Mouse (Mus musculus): Measurements from ENCODE around the gene Ppm1l. TPM values are rescaled to one million over a fixed set of nuclear protein-coding genes. Genes with fewer than 3 reads are reported as not detected.
"Not testable (repeated sequence)": the region's sequence is repeated elsewhere in the genome, so short reads cannot be mapped to it uniquely, and the experiment has no call there.

Gene Ppm1l
- polyA plus RNA-seq, 1 experiment from 2014 or later, result 9.6 TPM

DNA sequence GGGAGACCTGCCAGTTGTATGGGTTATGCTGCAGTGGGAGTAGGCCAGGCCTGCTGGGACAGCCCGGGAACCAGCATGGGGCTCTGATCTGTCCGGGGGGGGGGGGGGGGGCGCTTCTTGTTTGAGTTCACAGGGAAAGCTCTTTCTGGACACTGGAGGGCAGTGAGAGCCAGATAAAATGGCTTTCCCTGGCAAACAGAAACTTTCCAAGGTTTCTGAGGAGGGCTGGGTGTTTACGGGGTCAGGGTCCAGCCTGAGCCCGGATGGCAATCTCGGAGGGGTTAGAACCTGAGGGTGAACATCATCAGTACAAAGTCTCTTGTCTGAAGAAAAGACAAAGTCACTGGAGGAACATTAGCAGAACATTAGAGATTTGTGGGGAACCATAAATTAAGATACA lies 246.7 kb downstream of the Ppm1l start:
- H3K4me1 ChIP-seq, result peaks cover 2% of the 10 kb centered on the region
- no peak for ATAC-seq (ENCODE audit: insufficient number of reproducible peaks, low FRiP score, low TSS enrichment, low read depth)
- no peaks in the 10 kb centered on the region for H3K36me3 ChIP-seq
- no peak overlapping the region for H3K4me2 ChIP-seq
- no peaks in the 10 kb centered on the region for H3K9me3 ChIP-seq
- no peak overlapping the region for H3K27ac ChIP-seq
- no peak overlapping the region for H3K4me3 ChIP-seq
- WGBS, result 71% methylated on average over 6 of the region's 6 CpGs
- no peaks in the 10 kb centered on the region for H3K27me3 ChIP-seq
- H3K9ac ChIP-seq, result no peak overlapping the region

DNA sequence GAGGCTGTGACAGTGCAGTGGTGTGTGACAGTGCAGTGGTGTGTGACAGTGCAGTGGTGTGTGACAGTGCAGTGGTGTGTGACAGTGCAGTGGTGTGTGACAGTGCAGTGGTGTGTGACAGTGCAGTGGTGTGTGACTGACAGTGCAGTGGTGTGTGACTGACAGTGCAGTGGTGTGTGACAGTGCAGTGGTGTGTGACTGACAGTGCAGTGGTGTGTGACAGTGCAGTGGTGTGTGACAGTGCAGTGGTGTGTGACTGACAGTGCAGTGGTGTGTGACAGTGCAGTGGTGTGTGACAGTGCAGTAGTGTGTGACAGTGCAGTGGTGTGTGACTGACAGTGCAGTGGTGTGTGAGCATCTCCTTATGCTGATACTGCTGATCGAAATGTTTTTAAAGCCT lies 248.9 kb downstream of the Ppm1l start:
- not testable (repeated sequence) for H3K9ac ChIP-seq; H3K9me3 ChIP-seq; ATAC-seq (ENCODE audit: insufficient number of reproducible peaks, low FRiP score, low TSS enrichment, low read depth); H3K27ac ChIP-seq; H3K4me2 ChIP-seq; H3K36me3 ChIP-seq; H3K4me3 ChIP-seq; H3K4me1 ChIP-seq; H3K27me3 ChIP-seq
- 91% methylated on average over 1 of the region's 1 CpGs for WGBS

DNA sequence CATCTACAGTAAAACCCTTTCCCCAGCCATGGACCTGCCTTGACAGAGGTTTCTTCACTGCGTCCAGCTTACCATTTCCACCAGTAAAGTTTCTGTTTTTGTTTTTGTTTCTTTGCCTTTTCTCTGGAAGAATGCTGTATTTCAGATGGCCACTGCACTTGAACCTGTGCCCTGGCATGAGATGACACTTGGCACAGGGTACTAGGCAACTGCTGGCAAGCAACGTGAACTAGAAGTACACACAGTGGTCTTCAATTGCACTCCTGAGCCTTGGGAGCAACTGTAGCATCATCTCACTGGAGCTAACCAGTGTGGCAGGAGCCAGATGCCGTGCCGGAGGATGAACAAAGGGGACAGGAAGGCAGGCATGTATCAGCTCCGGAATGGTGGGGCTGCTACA lies 255.9 kb downstream of the Ppm1l start:
- H3K4me2 ChIP-seq, result no peak overlapping the region
- no peak for ATAC-seq (ENCODE audit: insufficient number of reproducible peaks, low FRiP score, low TSS enrichment, low read depth)
- 85% methylated on average over 5 of the region's 5 CpGs for WGBS
- no peak overlapping the region for H3K9ac ChIP-seq
- H3K27me3 ChIP-seq, result no peaks in the 10 kb centered on the region
- no peaks in the 10 kb centered on the region for H3K4me1 ChIP-seq
- H3K27ac ChIP-seq, result no peak overlapping the region
- H3K4me3 ChIP-seq, result no peak overlapping the region
- peaks cover 26% of the 10 kb centered on the region for H3K36me3 ChIP-seq
- H3K9me3 ChIP-seq, result no peaks in the 10 kb centered on the region

DNA sequence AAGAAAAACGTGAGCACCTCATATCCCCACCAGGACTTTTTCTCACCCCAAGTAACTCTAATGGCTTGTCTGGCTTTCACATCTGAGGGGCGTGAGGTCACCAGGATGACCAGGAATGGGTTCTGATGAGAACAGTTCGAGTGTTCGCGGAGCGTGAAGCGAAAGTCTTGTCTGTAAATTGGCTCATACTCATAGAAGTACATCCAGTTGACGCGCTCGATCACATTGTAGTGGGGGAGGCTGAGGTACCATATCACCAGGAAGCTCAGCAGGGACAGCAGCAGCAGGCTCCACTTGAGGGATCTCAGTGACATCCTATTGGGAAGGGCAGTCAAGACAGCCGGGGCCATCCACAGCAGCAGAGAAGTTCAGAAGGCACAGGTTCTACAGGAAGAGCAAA lies 258.9 kb downstream of the Ppm1l start:
- H3K4me1 ChIP-seq, result no peaks in the 10 kb centered on the region
- no peaks in the 10 kb centered on the region for H3K9me3 ChIP-seq
- no peak overlapping the region for H3K4me2 ChIP-seq
- H3K27ac ChIP-seq, result no peak overlapping the region
- H3K9ac ChIP-seq, result no peak overlapping the region
- no peak for ATAC-seq (ENCODE audit: insufficient number of reproducible peaks, low FRiP score, low TSS enrichment, low read depth)
- no peak overlapping the region for H3K4me3 ChIP-seq
- 92% methylated on average over 11 of the region's 11 CpGs for WGBS
- peaks cover 39% of the 10 kb centered on the region for H3K36me3 ChIP-seq
- H3K27me3 ChIP-seq, result no peaks in the 10 kb centered on the region

DNA sequence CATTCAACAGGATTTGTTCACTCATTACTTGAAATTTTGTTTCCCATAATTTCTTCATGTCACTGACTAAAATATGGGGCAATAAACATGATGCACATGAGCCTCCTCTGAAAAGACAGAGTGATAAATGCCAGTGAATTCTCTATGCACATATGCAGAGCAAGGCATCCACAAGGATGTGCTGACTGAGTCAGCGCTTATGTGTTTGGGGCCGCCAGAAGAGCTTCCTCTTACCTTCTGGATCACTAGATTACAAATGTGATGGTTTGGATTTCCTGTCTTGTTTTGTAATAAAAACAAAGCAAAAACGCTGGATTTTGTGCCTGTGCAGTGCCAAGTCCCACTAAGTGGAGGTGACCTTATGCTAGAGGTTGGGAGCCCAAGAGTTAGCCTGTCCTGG lies 260.1 kb downstream of the Ppm1l start:
- H3K27me3 ChIP-seq, result no peaks in the 10 kb centered on the region
- no peak overlapping the region for H3K4me3 ChIP-seq
- H3K36me3 ChIP-seq, result peaks cover 39% of the 10 kb centered on the region
- 77% methylated on average over 3 of the region's 3 CpGs for WGBS
- no peaks in the 10 kb centered on the region for H3K4me1 ChIP-seq
- H3K9me3 ChIP-seq, result no peaks in the 10 kb centered on the region
- no peak overlapping the region for H3K27ac ChIP-seq
- H3K9ac ChIP-seq, result no peak overlapping the region
- H3K4me2 ChIP-seq, result no peak overlapping the region
- no peak for ATAC-seq (ENCODE audit: insufficient number of reproducible peaks, low FRiP score, low TSS enrichment, low read depth)

DNA sequence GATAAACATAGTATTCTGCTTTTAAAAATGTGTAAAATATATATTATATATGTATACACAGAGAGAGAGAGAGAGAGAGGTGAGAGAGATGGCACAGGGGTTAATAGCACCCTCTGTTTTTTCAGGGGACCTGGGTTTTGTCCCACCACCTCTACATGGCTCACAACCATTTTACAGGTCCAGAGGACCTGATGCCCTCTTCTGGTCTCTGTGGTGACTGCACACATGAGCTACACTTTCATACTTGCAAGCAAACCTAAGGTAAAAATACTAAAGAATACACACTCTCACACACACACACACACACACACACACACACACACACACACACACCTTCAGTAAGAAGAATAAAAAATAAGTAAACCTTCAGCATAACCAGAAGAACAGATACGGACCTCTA lies 262.1 kb downstream of the Ppm1l start:
- no peak overlapping the region for H3K27ac ChIP-seq
- no peak overlapping the region for H3K4me2 ChIP-seq
- ATAC-seq (ENCODE audit: insufficient number of reproducible peaks, low FRiP score, low TSS enrichment, low read depth), result no peak
- peaks cover 40% of the 10 kb centered on the region for H3K36me3 ChIP-seq
- 91% methylated on average over 1 of the region's 1 CpGs for WGBS
- H3K9ac ChIP-seq, result no peak overlapping the region
- no peaks in the 10 kb centered on the region for H3K4me1 ChIP-seq
- no peaks in the 10 kb centered on the region for H3K9me3 ChIP-seq
- H3K4me3 ChIP-seq, result no peak overlapping the region
- H3K27me3 ChIP-seq, result no peaks in the 10 kb centered on the region

DNA sequence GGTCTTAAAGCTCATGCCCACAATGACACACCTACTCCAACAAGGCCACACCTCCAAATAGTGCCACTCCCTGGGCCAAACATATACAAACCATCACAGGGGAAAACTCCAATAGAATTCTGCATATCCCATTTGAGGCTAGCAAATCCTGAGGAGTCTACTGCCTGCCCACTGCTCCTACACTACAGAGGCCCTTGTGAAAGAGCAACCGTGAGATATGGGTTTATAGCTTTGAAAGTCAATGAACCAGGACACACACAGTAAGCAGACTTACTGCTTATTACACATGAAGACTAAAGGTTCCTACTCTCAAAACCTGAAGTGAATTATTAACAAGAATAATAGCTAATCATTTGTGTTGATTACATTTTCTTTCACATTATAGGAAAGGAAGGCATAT lies 267.1 kb downstream of the Ppm1l start:
- Histone ChIP-seq H3K9me3 (no peaks in the 10 kb centered on the region), H3K36me3 (peaks cover 13% of the 10 kb centered on the region; the same call in 1 of the 2 replicates), H3K4me2 (no peak overlapping the region), H3K4me1 (no peaks in the 10 kb centered on the region), H3K27ac (no peak overlapping the region), H3K9ac (no peak overlapping the region), H3K27me3 (no peaks in the 10 kb centered on the region), H3K4me3 (no peak overlapping the region)
- no peak for ATAC-seq (ENCODE audit: insufficient number of reproducible peaks, low FRiP score, low TSS enrichment, low read depth)
- WGBS, result 72% methylated on average over 1 of the region's 1 CpGs

DNA sequence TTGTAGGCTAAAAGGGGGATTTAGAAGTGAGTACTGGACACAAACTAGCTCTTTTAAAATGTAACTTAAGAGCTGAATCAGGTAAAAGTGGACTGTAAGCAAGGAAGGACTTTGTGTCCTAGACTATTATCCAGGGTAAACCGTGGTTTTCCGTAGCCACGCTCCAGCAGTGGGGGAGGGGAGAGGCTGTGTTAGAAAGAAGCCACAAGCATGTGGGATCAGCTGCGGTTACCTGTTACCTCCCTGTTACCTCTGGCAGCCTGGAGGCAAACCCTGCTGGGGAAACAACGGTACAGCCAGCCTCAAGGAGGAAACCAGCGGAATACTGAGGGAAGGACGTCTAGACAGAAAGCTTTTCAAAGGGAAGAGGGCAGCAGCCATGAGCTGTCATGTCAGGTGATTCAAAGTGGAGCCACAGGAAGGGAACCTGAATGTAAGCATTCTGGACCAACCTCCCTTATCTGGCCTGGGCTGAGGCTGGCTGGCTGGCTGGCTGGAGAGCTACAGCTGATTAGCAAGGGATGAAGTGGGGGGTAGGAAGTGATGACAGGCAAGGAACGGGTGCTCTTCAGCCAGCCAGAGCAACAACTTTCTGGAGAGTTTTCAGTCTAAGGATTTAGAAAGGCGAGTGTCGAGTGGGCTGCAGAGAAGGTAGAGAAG lies 271.6 kb downstream of the Ppm1l start:
- no peaks in the 10 kb centered on the region for H3K4me1 ChIP-seq
- H3K4me3 ChIP-seq, result no peak overlapping the region
- H3K36me3 ChIP-seq, result no peaks in the 10 kb centered on the region
- 41% methylated on average over 10 of the region's 10 CpGs for WGBS
- H3K4me2 ChIP-seq, result no peak overlapping the region
- ATAC-seq (ENCODE audit: insufficient number of reproducible peaks, low FRiP score, low TSS enrichment, low read depth), result no peak
- H3K27me3 ChIP-seq, result no peaks in the 10 kb centered on the region
- no peak overlapping the region for H3K27ac ChIP-seq
- H3K9me3 ChIP-seq, result no peaks in the 10 kb centered on the region
- no peak overlapping the region for H3K9ac ChIP-seq

DNA sequence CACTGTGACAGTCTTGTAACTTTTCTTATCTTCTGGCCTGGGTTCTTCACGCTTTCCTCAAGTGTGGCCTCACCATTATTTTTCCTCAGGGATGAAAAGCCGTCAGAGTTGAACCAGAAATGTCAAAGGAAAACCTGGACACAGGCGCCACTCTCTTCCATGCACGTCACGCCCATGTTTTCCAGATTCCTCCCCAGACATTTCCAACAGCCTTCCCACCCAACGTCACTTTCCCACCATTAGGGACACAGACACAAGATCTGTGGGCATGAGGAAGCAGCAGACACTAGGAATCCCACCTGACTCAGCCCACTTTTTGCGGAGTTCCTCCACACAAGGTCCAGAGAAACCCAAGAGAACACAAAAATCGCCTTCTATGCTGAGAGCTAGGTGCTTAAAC lies 276.8 kb downstream of the Ppm1l start:
- Histone ChIP-seq H3K9ac (no peak overlapping the region), H3K27me3 (no peaks in the 10 kb centered on the region), H3K4me3 (no peak overlapping the region), H3K27ac (no peak overlapping the region), H3K36me3 (no peaks in the 10 kb centered on the region), H3K9me3 (no peaks in the 10 kb centered on the region), H3K4me2 (no peak overlapping the region), H3K4me1 (peaks cover 9% of the 10 kb centered on the region; the same call in 1 of the 2 replicates)
- WGBS, result 86% methylated on average over 8 of the region's 8 CpGs
- no peak for ATAC-seq (ENCODE audit: insufficient number of reproducible peaks, low FRiP score, low TSS enrichment, low read depth)

DNA sequence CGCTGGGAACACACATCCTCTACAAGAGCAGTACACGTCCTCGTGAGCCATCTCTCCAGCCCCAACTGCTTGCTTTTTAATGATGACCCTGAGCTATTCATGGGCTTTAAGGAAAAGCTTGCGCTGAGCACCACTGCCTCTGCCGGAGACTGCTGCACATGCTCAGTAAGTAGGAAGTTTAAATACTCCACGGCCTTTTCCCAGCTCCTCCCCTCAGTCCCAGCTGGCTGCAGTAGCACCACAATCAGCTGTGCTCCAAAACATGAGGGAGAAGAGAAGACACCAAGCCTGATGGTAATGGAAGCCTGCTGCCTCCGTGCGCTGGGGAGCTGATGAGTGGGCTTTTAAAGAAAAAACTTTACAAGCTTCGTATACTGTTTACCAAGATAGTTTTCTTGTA lies 277.4 kb downstream of the Ppm1l start:
- Histone ChIP-seq H3K9me3 (no peaks in the 10 kb centered on the region), H3K36me3 (no peaks in the 10 kb centered on the region), H3K4me3 (no peak overlapping the region), H3K4me2 (no peak overlapping the region), H3K27me3 (no peaks in the 10 kb centered on the region), H3K9ac (no peak overlapping the region), H3K4me1 (peaks cover 11% of the 10 kb centered on the region; the same call in 1 of the 2 replicates), H3K27ac (no peak overlapping the region)
- ATAC-seq (ENCODE audit: insufficient number of reproducible peaks, low FRiP score, low TSS enrichment, low read depth), result no peak
- 63% methylated on average over 9 of the region's 9 CpGs for WGBS

DNA sequence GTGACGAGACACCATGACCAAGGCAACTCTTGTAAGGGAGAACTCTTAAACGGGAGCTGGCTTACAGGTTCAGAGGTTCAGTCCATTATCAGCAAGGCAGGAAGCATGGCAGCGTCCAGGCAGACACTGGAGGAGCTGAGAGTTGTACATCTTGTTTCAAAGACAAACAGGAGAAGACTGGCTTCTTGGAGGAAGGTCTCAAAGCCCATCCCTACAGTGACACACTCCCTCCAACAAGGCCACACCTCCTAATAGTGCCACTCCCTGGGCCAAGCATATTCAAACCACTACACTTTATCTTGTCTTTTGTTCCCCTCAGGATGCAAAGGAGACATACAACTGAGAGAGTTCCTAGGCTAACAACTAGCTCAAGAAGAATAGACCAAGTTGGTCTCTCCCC lies 279.5 kb downstream of the Ppm1l start:
- Histone ChIP-seq H3K4me2 (no peak overlapping the region), H3K36me3 (no peaks in the 10 kb centered on the region), H3K4me3 (no peak overlapping the region), H3K4me1 (peaks cover 13% of the 10 kb centered on the region; the same call in 1 of the 2 replicates), H3K9ac (no peak overlapping the region), H3K27me3 (no peaks in the 10 kb centered on the region), H3K9me3 (no peaks in the 10 kb centered on the region), H3K27ac (no peak overlapping the region)
- 81% methylated on average over 3 of the region's 3 CpGs for WGBS
- ATAC-seq (ENCODE audit: insufficient number of reproducible peaks, low FRiP score, low TSS enrichment, low read depth), result no peak

DNA sequence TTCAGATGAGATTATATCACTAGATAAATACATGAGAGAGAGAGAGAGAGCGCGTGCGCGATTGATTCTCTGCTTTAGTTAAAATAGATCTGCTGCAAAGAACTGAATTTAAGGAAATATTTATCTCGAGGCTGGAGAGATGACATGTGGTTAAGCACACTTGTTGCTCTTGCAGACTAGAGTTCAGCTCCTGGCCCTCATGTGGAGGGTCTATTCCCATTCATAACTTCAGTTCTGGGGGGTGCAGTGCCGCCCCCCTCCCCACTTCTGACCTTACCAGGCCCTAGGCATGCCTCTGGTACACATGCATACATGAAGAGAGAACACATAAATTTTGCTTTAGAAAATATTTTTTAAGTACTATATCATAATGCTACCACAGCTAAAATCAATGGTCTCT lies 280.6 kb downstream of the Ppm1l start:
- ATAC-seq (ENCODE audit: insufficient number of reproducible peaks, low FRiP score, low TSS enrichment, low read depth), result no peak
- 90% methylated on average over 6 of the region's 6 CpGs for WGBS
- H3K9ac ChIP-seq, result no peak overlapping the region

DNA sequence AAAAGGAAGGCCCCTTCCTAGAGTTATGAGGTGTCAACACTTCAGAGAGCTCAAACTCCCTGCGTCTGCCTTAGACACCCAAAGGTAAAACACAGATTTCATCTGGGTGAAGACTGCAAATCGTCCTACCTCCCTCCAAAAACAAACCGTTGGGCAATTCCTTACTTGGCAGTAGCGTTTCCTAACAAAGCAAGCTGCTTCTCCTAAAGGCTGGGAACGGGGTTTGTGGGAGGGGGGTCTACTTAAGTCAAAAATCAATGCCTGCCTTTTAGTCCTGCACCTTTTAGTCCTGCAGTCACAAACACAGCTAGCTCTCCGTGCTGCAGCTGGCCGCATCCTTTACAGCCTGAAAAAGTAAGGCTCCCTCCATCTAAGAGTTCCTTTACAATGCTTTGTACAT lies 281.2 kb downstream of the Ppm1l start:
- Histone ChIP-seq H3K4me2 (peak overlapping the region; percentile 77), H3K27ac (no peak overlapping the region), H3K4me1 (peaks cover 13% of the 10 kb centered on the region; the same call in 1 of the 2 replicates), H3K27me3 (no peaks in the 10 kb centered on the region), H3K36me3 (no peaks in the 10 kb centered on the region), H3K9ac (0 out of 2 replicates have a peak overlapping the region, but pooled peaks have one; percentile 80), H3K9me3 (no peaks in the 10 kb centered on the region), H3K4me3 (peak overlapping the region; percentile 64)
- no peak for ATAC-seq (ENCODE audit: insufficient number of reproducible peaks, low FRiP score, low TSS enrichment, low read depth)
- WGBS, result 8% methylated on average over 7 of the region's 7 CpGs

More for the DNA sequence above, 280.6 kb downstream of the Ppm1l start:
- no peaks in the 10 kb centered on the region for H3K36me3 ChIP-seq
- H3K4me3 ChIP-seq, result peak overlapping the region; percentile 64
- H3K27me3 ChIP-seq, result no peaks in the 10 kb centered on the region
- H3K27ac ChIP-seq, result no peak overlapping the region
- H3K4me1 ChIP-seq, result peaks cover 13% of the 10 kb centered on the region; the same call in 1 of the 2 replicates
- no peaks in the 10 kb centered on the region for H3K9me3 ChIP-seq
- H3K4me2 ChIP-seq, result peak overlapping the region; percentile 77
